Mouse (Mus musculus): ENCODE measurements around the gene Epp13. TPM values are rescaled to one million over a fixed set of nuclear protein-coding genes. Genes with fewer than 3 reads are reported as not detected.
A peak's percentile ranks its signal among the peaks of the same experiment; 100 is the strongest.
"Not testable (repeated sequence)": the region's sequence is repeated elsewhere in the genome, so short reads cannot be mapped to it uniquely, and the experiment has no call there.

Gene Epp13
- total and polyA plus RNA-seq, 3 experiments: 0.14 TPM; not detected in 2

- no peak overlapping the region for H3K9ac ChIP-seq (ENCODE audit: control insufficient read depth, low read depth, low read length, poor library complexity, severe bottlenecking)
- no peaks in the 10 kb centered on the region for H3K79me2 ChIP-seq (ENCODE audit: control insufficient read depth, insufficient read depth, low read length, poor library complexity)
- no peaks in the 10 kb centered on the region for H3K36me3 ChIP-seq (ENCODE audit: control insufficient read depth in 1 of 2, insufficient read depth in 2 of 2, low read length in 2 of 2)
- no peaks in the 10 kb centered on the region; a peak in 1 of 4 replicates for H3K27me3 ChIP-seq (ENCODE audit: control insufficient read depth in 1 of 2, insufficient read depth in 2 of 2, low read length in 2 of 2)
- no peaks in the 10 kb centered on the region for H3K9me3 ChIP-seq (replicated peaks; ENCODE audit: insufficient read depth, low read length)
- H3K27ac ChIP-seq (ENCODE audit: control insufficient read depth, low read depth, low read length): no peak overlapping the region
- no peak for DNase-seq (ENCODE audit: low read depth, low spot score)
- H3K4me3 ChIP-seq (ENCODE audit: control insufficient read depth in 1 of 2, insufficient read depth in 1 of 2, low read depth in 2 of 2, low read length in 2 of 2): no peak overlapping the region
- no peaks in the 10 kb centered on the region for H3K4me1 ChIP-seq (ENCODE audit: control insufficient read depth in 1 of 2, insufficient read depth in 2 of 2, low read length in 2 of 2)
- TF ChIP-seq HCFC1 (IDR thresholded peaks at IDR 0.05; ENCODE audit: low read depth, low read length): no peak
- no peak for TF ChIP-seq ETS1 (IDR thresholded peaks at IDR 0.05; ENCODE audit: low read depth, low read length)
- TF ChIP-seq MYC (IDR thresholded peaks at IDR 0.05; ENCODE audit: low read depth, low read length): no peak
- no peak for TF ChIP-seq ZC3H11A (IDR thresholded peaks at IDR 0.05; ENCODE audit: low read depth, low read length)
- TF ChIP-seq CHD1 (IDR thresholded peaks at IDR 0.05; ENCODE audit: low read depth, low read length): no peak
- no peak for TF ChIP-seq RCOR1 (IDR thresholded peaks at IDR 0.05; ENCODE audit: low read depth, low read length)
- TF ChIP-seq ZNF384 (IDR thresholded peaks at IDR 0.05; ENCODE audit: low read depth, low read length): no peak
- TF ChIP-seq KAT2A (conservative IDR thresholded peaks at IDR 0.05; ENCODE audit: low read depth, low read length): no peak
- TF ChIP-seq GATA1 (IDR thresholded peaks at IDR 0.05; ENCODE audit: low read depth, low read length): no peak
- TF ChIP-seq EP300 (IDR thresholded peaks at IDR 0.05; ENCODE audit: low read depth in 1 of 2, low read length in 2 of 2): no peak
- TF ChIP-seq SIN3A (IDR thresholded peaks at IDR 0.05; ENCODE audit: low read length): no peak
- no peak for TF ChIP-seq ZKSCAN1 (IDR thresholded peaks at IDR 0.05; ENCODE audit: low read depth, low read length)
- no peak for TF ChIP-seq BHLHE40 (IDR thresholded peaks at IDR 0.05; ENCODE audit: borderline replicate concordance, low read depth, low read length)
Observed at GRCm38 (mm10) chr7:6258232-6259220, 6.0 kb downstream of the Epp13 start.

- H3K27ac ChIP-seq (ENCODE audit: control insufficient read depth, low read depth, low read length); H3K4me1 ChIP-seq (ENCODE audit: control insufficient read depth in 1 of 2, insufficient read depth in 2 of 2, low read length in 2 of 2); H3K36me3 ChIP-seq (ENCODE audit: control insufficient read depth in 1 of 2, insufficient read depth in 2 of 2, low read length in 2 of 2); H3K9me3 ChIP-seq (replicated peaks; ENCODE audit: insufficient read depth, low read length); H3K79me2 ChIP-seq (ENCODE audit: control insufficient read depth, insufficient read depth, low read length, poor library complexity); DNase-seq (ENCODE audit: low read depth, low spot score); H3K4me3 ChIP-seq (ENCODE audit: control insufficient read depth in 1 of 2, insufficient read depth in 1 of 2, low read depth in 2 of 2, low read length in 2 of 2); H3K27me3 ChIP-seq (ENCODE audit: control insufficient read depth in 1 of 2, insufficient read depth in 2 of 2, low read length in 2 of 2); H3K9ac ChIP-seq (ENCODE audit: control insufficient read depth, low read depth, low read length, poor library complexity, severe bottlenecking): not testable (repeated sequence)
Observed at GRCm38 (mm10) chr7:6260004-6260403, 7.5 kb downstream of the Epp13 start.

- Histone ChIP-seq H3K9me3 (replicated peaks; ENCODE audit: insufficient read depth, low read length) (no peaks in the 10 kb centered on the region), H3K4me3 (ENCODE audit: control insufficient read depth in 1 of 2, insufficient read depth in 1 of 2, low read depth in 2 of 2, low read length in 2 of 2) (no peak overlapping the region), H3K27ac (ENCODE audit: control insufficient read depth, low read depth, low read length) (no peak overlapping the region), H3K9ac (ENCODE audit: control insufficient read depth, low read depth, low read length, poor library complexity, severe bottlenecking) (no peak overlapping the region), H3K27me3 (ENCODE audit: control insufficient read depth in 1 of 2, insufficient read depth in 2 of 2, low read length in 2 of 2) (no peaks in the 10 kb centered on the region; a peak in 1 of 4 replicates), H3K4me1 (ENCODE audit: control insufficient read depth in 1 of 2, insufficient read depth in 2 of 2, low read length in 2 of 2) (no peaks in the 10 kb centered on the region), H3K79me2 (ENCODE audit: control insufficient read depth, insufficient read depth, low read length, poor library complexity) (no peaks in the 10 kb centered on the region), H3K36me3 (ENCODE audit: control insufficient read depth in 1 of 2, insufficient read depth in 2 of 2, low read length in 2 of 2) (no peaks in the 10 kb centered on the region)
- TF ChIP-seq USF1 (IDR thresholded peaks at IDR 0.05; ENCODE audit: low read depth, low read length) (no peak), TBP (IDR thresholded peaks at IDR 0.05; ENCODE audit: low read depth, low read length) (no peak), E2F4 (IDR thresholded peaks at IDR 0.05; ENCODE audit: borderline replicate concordance, low read depth, low read length) (no peak), POLR2A (IDR thresholded peaks at IDR 0.05; ENCODE audit: control insufficient read depth in 1 of 2, insufficient read depth in 1 of 2, low read depth in 1 of 2, low read length in 2 of 2, poor library complexity in 1 of 2) (no peak), SMC3 (IDR thresholded peaks at IDR 0.05; ENCODE audit: low read depth, low read length) (0 out of 2 replicates have a peak, but pooled peaks have one; percentile 7), CTCF (IDR thresholded peaks at IDR 0.05 in 2 of 3, conservative IDR thresholded peaks at IDR 0.05 in 1 of 3; ENCODE audit: control insufficient read depth in 1 of 3, insufficient read depth in 1 of 3, low read depth in 2 of 3, low read length in 3 of 3, poor library complexity in 1 of 3, severe bottlenecking in 1 of 3) (peak; percentile 10 to 19 (median 15); a peak in 2 of 6 replicates), MAX (IDR thresholded peaks at IDR 0.05; ENCODE audit: low read length) (no peak), ELF1 (IDR thresholded peaks at IDR 0.05; ENCODE audit: low read depth, low read length) (no peak), RAD21 (IDR thresholded peaks at IDR 0.05; ENCODE audit: low read depth, low read length) (peak; percentile 14)
- peak; percentile 29 for DNase-seq (ENCODE audit: low read depth, low spot score)
Observed at GRCm38 (mm10) chr7:6262120-6262519, 9.6 kb downstream of the Epp13 start.
